In the genomic region with DNA sequence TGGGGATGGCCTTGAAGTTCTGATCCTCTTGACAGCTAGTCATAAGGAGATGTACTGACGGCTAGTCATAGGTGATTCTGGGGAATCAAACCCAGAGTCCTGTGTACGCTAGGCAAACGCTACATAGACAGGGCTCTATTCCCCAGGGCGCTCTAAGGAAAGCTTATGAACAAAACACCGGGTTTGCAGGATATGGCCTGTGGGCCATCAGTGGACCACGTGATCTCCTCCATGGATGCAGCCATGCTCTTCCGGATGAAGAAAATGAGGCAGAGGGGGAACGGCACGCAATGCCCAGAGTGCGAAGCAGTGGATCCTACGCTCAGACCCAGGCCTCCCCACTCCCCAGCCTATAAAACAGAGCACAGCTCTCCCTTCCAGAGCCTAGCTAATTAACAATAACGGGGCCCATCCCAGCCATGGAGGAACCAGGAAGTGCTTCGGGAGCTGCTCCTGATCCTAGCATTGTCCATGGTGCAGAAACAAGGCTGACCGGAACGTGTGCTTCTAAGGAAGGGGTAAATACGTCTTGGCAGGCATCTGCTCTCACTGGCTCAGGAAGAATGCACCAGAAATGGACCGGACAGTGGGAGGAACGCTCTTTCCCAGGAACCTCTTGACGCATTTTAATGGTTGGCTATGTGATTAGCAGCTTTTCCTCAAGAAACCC, we compare ENCODE assay signal across 12 mouse cellular contexts. TPM values are rescaled to one million over a fixed set of nuclear protein-coding genes. Genes with fewer than 3 reads are reported as not detected.
DNase-seq lines count a peak whose midpoint lies in the region; ATAC-seq and TF ChIP-seq lines count a peak whose summit lies in the region.
"Had no signal": no experiment of that assay in that cellular context is flagged by ENCODE, and none has a peak within 500 bp of the region (broad histone marks: within the 10 kb centered on the region; RNA-seq: fewer than 3 reads in every experiment).

No protein-coding gene starts in this region.

- no peaks in the 10 kb centered on the region for H3K9me3 ChIP-seq in heart, postnatal 0 days (replicated peaks; ENCODE audit: control insufficient read depth, low read length)
- H3K9me3 ChIP-seq: forebrain, embryonic 12.5 days had no signal

- WGBS in heart, postnatal 0 days = 67% methylated on average over 19 of the region's 19 CpGs

- no peak for TF ChIP-seq CTCF in layer of hippocampus, adult 2 months (conservative IDR thresholded peaks at IDR 0.05)
- no peak for TF ChIP-seq CTCF in heart, postnatal 0 days (IDR thresholded peaks at IDR 0.05; ENCODE audit: low read depth)

- H3K4me3 ChIP-seq in layer of hippocampus, adult 2 months = no peak overlapping the region
- H3K4me3 ChIP-seq in heart, postnatal 0 days (ENCODE audit: low read depth, low read length) = no peak overlapping the region
- H3K4me3 ChIP-seq: forebrain, embryonic 12.5 days had no signal

- H3K27ac ChIP-seq in layer of hippocampus, adult 2 months = peak overlapping the region; percentile 51
- H3K27ac ChIP-seq in heart, postnatal 0 days (ENCODE audit: low read depth) = peak overlapping the region; percentile 82
- H3K27ac ChIP-seq: forebrain, embryonic 12.5 days had no signal

- peak; percentile 66 for ATAC-seq in heart, postnatal 0 days (ENCODE audit: insufficient read depth, low read depth)
- ATAC-seq in cerebellum, adult (ENCODE audit: insufficient number of reproducible peaks, low FRiP score, low TSS enrichment) = no peak

- peaks cover 34% of the 10 kb centered on the region for H3K4me1 ChIP-seq in heart, postnatal 0 days (ENCODE audit: control insufficient read depth, insufficient read depth)

- no peak overlapping the region for H3K4me2 ChIP-seq in heart, postnatal 0 days (ENCODE audit: low read depth, low read length)
- H3K4me2 ChIP-seq: forebrain, embryonic 12.5 days had no signal

- H3K9ac ChIP-seq in heart, postnatal 0 days (replicated peaks; ENCODE audit: low read depth, low read length) = no peak overlapping the region
- H3K9ac ChIP-seq: forebrain, embryonic 12.5 days had no signal

- no peak; the same call in 1 of the 2 replicates for TF ChIP-seq EP300 in heart, postnatal 0 days (IDR thresholded peaks at IDR 0.05; ENCODE audit: low read depth)

- no peaks in the 10 kb centered on the region for H3K36me3 ChIP-seq in heart, postnatal 0 days (replicated peaks; ENCODE audit: control insufficient read depth, insufficient read depth, low read length)
- H3K36me3 ChIP-seq: forebrain, embryonic 12.5 days had no signal

- H3K27me3 ChIP-seq in heart, postnatal 0 days (ENCODE audit: control insufficient read depth, insufficient read depth, low read length) = no peaks in the 10 kb centered on the region
- H3K27me3 ChIP-seq: forebrain, embryonic 12.5 days had no signal

- DNase-seq in embryo, embryonic 11.5 days (ENCODE audit: low read depth, low spot score) = peak; percentile 3
- DNase-seq in embryo, embryonic 10 days (ENCODE audit: low spot score) = no peak
- no peak for DNase-seq in layer of hippocampus, adult 2 months (ENCODE audit: low spot score in 2 of 2)
- DNase-seq in layer of hippocampus, adult 8-10 months (ENCODE audit: low spot score in 2 of 2) = no peak
- no peak for DNase-seq in heart, postnatal 0 days (ENCODE audit: low spot score)
- DNase-seq in lung, postnatal 4 days = peak; percentile 47 to 69
- no peak for DNase-seq in urinary bladder, adult 18-20 months (ENCODE audit: low spot score in 2 of 2)
- DNase-seq: embryo, embryonic 11 days; gastrocnemius, postnatal 10 days; right cerebral cortex, adult 18-20 months had no signal

RNA-seq across cellular contexts. Expression of a gene that starts 36.5 kb away (rescaled TPM):
- 10 to 100 TPM; 27.4 to 29.3 TPM for total RNA-seq in layer of hippocampus, adult 2 months (2021)
- total RNA-seq in layer of hippocampus, adult 8-10 months (2022) = 10 to 100 TPM; 30.3 to 38.4 (median 34.6) TPM
- total RNA-seq in heart, postnatal 0 days (2014; rRNA removed; ENCODE audit: low replicate concordance) = 32.2 and 33.7 TPM in 2 replicates
- 3.3 and 3.5 TPM in 2 replicates for polyA plus RNA-seq in heart, postnatal 0 days (2015; fragmentation: Nextera tagmentation; extraction: Ambion mirVana)

RNA-seq across cellular contexts. Expression of a gene that starts 39.9 kb away (rescaled TPM):
- 100 to 1,000 TPM; 356 to 380 TPM for total RNA-seq in layer of hippocampus, adult 2 months (2021)
- 100 to 1,000 TPM; 383 to 406 (median 399) TPM for total RNA-seq in layer of hippocampus, adult 8-10 months (2022)
- total RNA-seq in heart, postnatal 0 days (2014; rRNA removed; ENCODE audit: low replicate concordance) = 104 and 144 TPM in 2 replicates
- 140 and 150 TPM in 2 replicates for polyA plus RNA-seq in heart, postnatal 0 days (2015; fragmentation: Nextera tagmentation; extraction: Ambion mirVana)

RNA-seq across cellular contexts. Expression of a gene that starts 40.4 kb away (rescaled TPM):
- 100 to 1,000 TPM; 558 to 583 TPM for total RNA-seq in layer of hippocampus, adult 2 months (2021)
- 100 to 1,000 TPM; 431 to 611 (median 527) TPM for total RNA-seq in layer of hippocampus, adult 8-10 months (2022)
- total RNA-seq in heart, postnatal 0 days (2014; rRNA removed; ENCODE audit: low replicate concordance) = 763 and 766 TPM in 2 replicates
- 480 and 487 TPM in 2 replicates for polyA plus RNA-seq in heart, postnatal 0 days (2015; fragmentation: Nextera tagmentation; extraction: Ambion mirVana)

Comparison
In these comparisons a context has a peak if more than half of its experiments do, and no peak if none do; other contexts are left out.
1. DNase-seq: peak in embryo, embryonic 11.5 days (single experiment) and lung, postnatal 4 days (2 of 2); none in embryo, embryonic 10 days (single experiment), layer of hippocampus, adult 2 months (0 of 2), layer of hippocampus, adult 8-10 months (0 of 2), heart, postnatal 0 days (single experiment) and urinary bladder, adult 18-20 months (0 of 2).